Mouse (Mus musculus): ENCODE results near the gene Ppp1r14d. TPM values are rescaled to one million over a fixed set of nuclear protein-coding genes. Genes with fewer than 3 reads are reported as not detected.
A peak's percentile ranks its signal among the peaks of the same experiment; 100 is the strongest.

The Ppp1r14d gene
- polyA plus RNA-seq, 1 experiment = 424 TPM

DNA sequence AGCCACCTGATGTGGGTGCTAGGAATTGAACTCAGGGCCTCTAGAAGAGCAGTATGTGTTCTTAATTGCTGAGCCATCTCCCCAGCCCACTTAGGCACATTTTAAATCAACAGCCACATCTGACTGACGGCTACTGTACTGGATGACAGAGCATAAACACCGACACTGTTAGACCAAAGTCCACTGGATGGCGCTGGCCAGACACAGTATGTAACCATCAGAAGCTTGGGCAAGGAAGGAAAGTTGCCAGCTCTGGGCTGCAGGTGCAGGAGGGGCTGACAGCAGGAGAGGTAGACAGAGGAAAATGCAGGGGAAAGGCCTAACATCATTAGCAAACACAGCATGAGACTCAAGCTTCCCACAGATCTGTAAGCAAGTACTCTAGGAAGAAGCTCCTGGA, 52.9 kb downstream of the Ppp1r14d start:
- WGBS = 32% methylated on average over 3 of the region's 3 CpGs
- no peak for DNase-seq (ENCODE audit: low read depth, low spot score)

DNA sequence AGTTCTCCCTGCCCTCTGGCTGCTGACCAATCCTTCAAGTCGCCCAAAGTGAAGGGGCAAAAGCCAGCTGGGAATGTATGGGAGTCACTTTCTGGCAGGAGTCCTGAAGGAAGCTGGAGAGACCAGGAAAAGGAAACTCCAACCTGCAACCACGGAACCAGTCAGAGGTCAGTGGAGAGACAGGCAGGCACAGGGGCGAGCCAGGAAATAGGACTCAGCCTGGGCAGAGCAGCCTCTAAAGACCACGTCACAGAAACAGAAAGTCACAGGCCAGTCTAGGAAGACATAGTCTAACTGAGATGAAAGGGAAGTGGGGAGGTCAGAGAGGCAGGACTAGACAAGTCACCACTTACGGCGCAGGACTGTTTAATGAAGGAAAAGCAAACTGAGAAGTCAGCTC, 54.1 kb downstream of the Ppp1r14d start:
- DNase-seq (ENCODE audit: low read depth, low spot score) = peak; percentile 39
- WGBS = 33% methylated on average over 6 of the region's 6 CpGs

DNA sequence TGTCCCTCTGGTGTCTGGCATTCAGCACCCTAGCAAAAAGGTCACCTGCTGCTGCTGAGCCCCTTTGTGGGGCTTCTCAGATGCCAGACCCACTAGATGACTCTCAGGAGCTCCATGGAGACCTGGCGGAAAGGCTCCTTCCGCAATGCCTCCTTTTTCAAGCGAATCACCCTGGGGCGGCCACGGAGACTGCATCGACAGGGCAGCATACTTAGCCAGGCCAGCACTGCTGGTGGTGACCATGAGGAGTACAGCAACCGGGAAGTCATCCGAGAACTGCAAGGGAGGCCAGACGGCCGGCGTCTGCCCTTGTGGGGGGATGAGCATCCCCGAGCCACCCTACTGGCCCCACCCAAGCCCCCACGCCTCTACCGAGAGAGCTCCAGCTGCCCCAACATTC, 54.8 kb downstream of the Ppp1r14d start:
- 87% methylated on average over 14 of the region's 14 CpGs for WGBS

DNA sequence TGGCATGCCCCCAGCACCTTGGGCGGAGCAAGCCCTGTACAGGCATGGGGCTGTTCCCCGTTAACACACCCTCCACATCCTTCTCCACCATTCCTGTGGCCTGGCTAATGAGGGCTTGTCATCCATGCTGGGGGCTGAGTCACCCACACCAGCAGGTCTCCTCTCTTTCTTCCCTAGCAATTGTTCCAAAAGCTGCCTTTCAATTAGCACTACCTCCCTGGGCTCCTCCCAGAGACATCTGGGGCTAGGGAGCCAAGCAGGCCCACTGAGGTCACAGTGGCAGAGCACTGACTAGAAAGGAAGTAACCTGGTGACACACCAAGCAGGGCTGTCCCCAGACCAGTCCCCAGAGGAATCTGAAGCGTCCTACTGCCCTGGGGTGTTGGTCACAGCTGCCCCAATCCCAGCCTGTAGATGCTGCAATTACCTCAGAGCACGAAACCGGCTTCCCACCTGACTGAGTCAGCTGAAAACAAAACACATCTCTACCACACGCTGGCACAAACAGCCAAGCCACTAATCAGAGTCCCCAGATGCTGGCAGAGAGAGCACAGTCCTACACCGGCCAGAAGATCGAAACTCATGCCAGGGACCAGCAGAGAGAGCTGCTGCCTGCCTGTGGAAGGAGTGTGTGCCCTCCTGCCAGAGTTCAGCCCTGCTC, 55.6 kb downstream of the Ppp1r14d start, which contains the start of gene Gm14137:
Gene Gm14137, plus strand, starts transcription at position 519 of the 661 bp plus-strand sequence.
- 55% methylated on average over 8 of the region's 8 CpGs for WGBS
- DNase-seq (ENCODE audit: low read depth, low spot score) = no peak

More for the DNA sequence above, 54.8 kb downstream of the Ppp1r14d start:
- DNase-seq (ENCODE audit: low read depth, low spot score) = no peak

DNA sequence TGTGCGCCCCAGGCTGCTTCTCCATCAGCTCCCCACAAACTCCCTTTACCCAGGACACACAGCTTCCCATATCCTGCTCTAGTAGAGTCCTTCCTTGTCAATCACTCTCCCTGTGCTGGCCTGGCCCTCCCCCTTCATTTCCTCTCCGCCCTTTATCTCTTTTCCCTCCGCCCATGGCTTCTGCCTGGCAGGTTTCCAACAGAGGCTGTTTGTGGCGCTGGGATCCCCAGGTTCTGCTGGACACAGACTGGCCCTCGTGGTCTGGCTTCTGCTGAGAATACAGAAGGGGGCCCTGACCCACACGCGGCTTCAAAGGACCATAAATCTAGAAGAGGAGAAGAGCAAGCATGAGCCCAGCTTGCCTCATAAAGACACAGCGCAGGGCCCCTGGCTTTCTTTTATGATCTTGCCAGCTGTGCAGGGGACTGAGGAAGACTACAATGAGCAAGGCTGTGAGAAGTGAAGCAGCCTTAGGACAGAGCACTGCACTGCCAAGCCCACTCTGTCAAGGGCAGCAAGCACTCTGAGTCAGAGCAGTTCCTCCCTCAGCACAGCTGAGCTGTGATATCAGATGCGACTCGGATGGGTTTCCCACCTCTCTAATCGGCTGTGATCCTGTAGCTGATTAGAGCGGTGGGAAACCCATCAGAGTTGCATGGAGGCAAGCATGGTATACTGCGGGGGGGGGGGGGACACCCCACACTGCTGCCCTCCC, 56.7 kb downstream of the Ppp1r14d start:
- peak; percentile 38 for DNase-seq (ENCODE audit: low read depth, low spot score)
- WGBS = 16% methylated on average over 13 of the region's 13 CpGs

DNA sequence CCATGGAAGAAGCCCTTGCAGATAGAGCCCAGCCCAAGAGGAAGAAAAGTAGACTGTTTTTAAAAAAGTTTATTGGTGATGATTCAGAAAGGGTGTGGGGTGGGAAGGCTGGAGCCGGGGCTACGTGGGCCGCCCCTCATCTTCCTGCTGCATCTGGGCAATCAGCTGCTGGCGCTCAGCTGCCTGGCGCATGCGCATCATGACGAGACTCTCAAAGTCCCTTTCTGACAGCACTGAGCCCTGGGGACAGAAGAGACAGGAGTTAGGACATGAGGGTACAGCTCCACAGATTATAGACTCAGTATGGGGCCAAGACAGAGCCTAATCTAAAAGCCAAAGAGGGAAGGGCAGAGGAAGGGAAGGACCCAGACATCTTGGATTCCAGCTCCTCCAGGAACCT, 57.3 kb downstream of the Ppp1r14d start:
- WGBS = 70% methylated on average over 7 of the region's 7 CpGs
- no peak for DNase-seq (ENCODE audit: low read depth, low spot score)

DNA sequence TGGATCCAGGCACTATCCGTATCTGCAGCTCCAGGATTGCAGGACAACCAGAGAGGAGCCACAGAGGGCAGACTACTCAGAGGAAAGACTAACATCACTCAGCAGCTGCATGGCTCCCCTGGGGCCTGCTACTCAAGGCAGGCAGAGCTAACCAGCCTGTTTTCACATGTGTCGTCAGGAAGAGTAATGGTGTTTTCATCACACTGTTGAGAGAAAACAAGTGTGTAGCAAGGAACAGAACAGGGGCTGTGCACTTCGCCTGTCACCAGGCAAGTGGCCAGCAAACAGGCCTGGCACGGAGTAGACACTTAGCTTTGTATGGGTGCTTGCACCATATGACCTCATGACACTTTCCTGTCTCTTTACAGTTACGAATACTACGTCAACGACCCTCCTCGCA, 58.1 kb downstream of the Ppp1r14d start:
- DNase-seq (ENCODE audit: low read depth, low spot score) = no peak
- 81% methylated on average over 8 of the region's 8 CpGs for WGBS

DNA sequence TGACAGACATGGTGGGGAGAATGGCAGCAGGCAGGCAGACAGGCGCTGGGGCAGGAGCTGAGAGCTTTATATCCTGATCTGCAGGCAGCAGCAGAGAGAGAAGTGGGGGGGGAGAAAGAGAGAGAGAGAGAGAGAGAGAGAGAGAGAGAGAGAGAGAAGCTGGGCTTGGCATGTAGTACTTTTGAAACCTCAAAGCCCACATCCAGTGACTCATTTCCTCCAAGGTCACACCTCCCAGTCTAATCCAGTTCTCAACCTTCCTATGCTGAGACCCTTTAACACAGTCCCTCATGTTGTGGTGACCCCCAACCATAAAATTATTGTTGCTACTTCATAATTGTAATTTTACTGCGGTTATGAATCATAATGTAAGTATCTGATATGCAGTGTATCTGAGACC, 59.4 kb downstream of the Ppp1r14d start:
- WGBS = 86% methylated on average over 2 of the region's 2 CpGs
- no peak for DNase-seq (ENCODE audit: low read depth, low spot score)

Other genes with a start within 250 kb of the Ppp1r14d start
- 12.4 and 16.0 TPM in 2 replicates for gene Ccdc32, start 200.5 kb downstream of the Ppp1r14d start, polyA plus RNA-seq (2012; rRNA removed)
- gene Rpusd2, start 195.1 kb downstream of the Ppp1r14d start, polyA plus RNA-seq (2012; rRNA removed) = 2.3 and 4.0 TPM in 2 replicates
- 0.43 and 1.1 TPM in 2 replicates for gene Knl1, start 182.8 kb downstream of the Ppp1r14d start, polyA plus RNA-seq (2012; rRNA removed)
- 23.0 and 25.3 TPM in 2 replicates for gene Rad51, start 117.1 kb downstream of the Ppp1r14d start, polyA plus RNA-seq (2012; rRNA removed)
- 31.2 and 52.2 TPM in 2 replicates for gene Rmdn3, start 72.9 kb downstream of the Ppp1r14d start, polyA plus RNA-seq (2012; rRNA removed)
- gene Gchfr, start 62.1 kb downstream of the Ppp1r14d start, polyA plus RNA-seq (2012; rRNA removed) = 55.8 and 78.9 TPM in 2 replicates
- gene Gm14137, start 55.4 kb downstream of the Ppp1r14d start, polyA plus RNA-seq (2012; rRNA removed) = 0.30 and 0.35 TPM in 2 replicates
- gene Zfyve19, start 21.3 kb downstream of the Ppp1r14d start, polyA plus RNA-seq (2012; rRNA removed) = 45.2 and 62.6 TPM in 2 replicates
- gene Dnajc17, start 21.1 kb downstream of the Ppp1r14d start, polyA plus RNA-seq (2012; rRNA removed) = 3.6 and 4.0 TPM in 2 replicates
- gene Spint1, start 7.5 kb upstream of the Ppp1r14d start, polyA plus RNA-seq (2012; rRNA removed) = 196 and 257 TPM in 2 replicates
- gene Rhov, start 41.4 kb upstream of the Ppp1r14d start, polyA plus RNA-seq (2012; rRNA removed) = 1.2 and 1.4 TPM in 2 replicates
- 16.4 and 19.2 TPM in 2 replicates for gene Vps18, start 58.8 kb upstream of the Ppp1r14d start, polyA plus RNA-seq (2012; rRNA removed)
- gene Dll4, start 95.9 kb upstream of the Ppp1r14d start, polyA plus RNA-seq (2012; rRNA removed) = 15.6 and 17.0 TPM in 2 replicates
- 5.3 and 6.8 TPM in 2 replicates for gene Chac1, start 121.3 kb upstream of the Ppp1r14d start, polyA plus RNA-seq (2012; rRNA removed)
- gene Ino80, start 247.8 kb upstream of the Ppp1r14d start, polyA plus RNA-seq (2012; rRNA removed) = 6.9 and 8.4 TPM in 2 replicates